Mouse (Mus musculus) lung, embryonic 14.5 days (tissue): ENCODE results near the gene Slc4a2. TPM values are rescaled to one million over a fixed set of nuclear protein-coding genes. Genes with fewer than 3 reads are reported as not detected.

ENCODE experiments used
- ATAC-seq: fragments of 200-750 bp; cut with Nextera tagmentation; 2 replicates; pipeline ENCODE4 v1.8.0; 2017; ENCODE audit warnings: mild to moderate bottlenecking, moderate TSS enrichment, moderate library complexity; ENCODE audit not compliant: insufficient read depth
- DNase-seq: peaks from one replicate; pipeline ENCODE4 v3.0.0-alpha.2; 2015
- H3K27ac ChIP-seq: fragments of 300-500 bp; sonication (generic); 2 replicates; pipeline ENCODE4 v1.5.1; 2014; ENCODE audit warnings: low read depth, mild to moderate bottlenecking, moderate library complexity
- H3K27me3 ChIP-seq: fragments of 300-500 bp; sonication (generic); 2 replicates; pipeline ENCODE4 v1.6.1; 2014; ENCODE audit warnings: low read length, control low read depth; ENCODE audit not compliant: insufficient read depth
- H3K36me3 ChIP-seq: fragments of 300-500 bp; sonication (generic); 2 replicates; pipeline ENCODE4 v1.6.1; 2014; ENCODE audit warnings: control low read depth; ENCODE audit not compliant: insufficient read depth
- H3K4me1 ChIP-seq: fragments of 300-500 bp; sonication (generic); 2 replicates; pipeline ENCODE4 v1.6.1; 2014; ENCODE audit warnings: antibody characterized with exemption, control low read depth; ENCODE audit not compliant: insufficient read depth
- H3K4me2 ChIP-seq: fragments of 300-500 bp; sonication (generic); 2 replicates; pipeline ENCODE4 v1.6.1; 2014; ENCODE audit warnings: mild to moderate bottlenecking
- H3K4me3 ChIP-seq: fragments of 300-500 bp; sonication (generic); 2 replicates; pipeline ENCODE4 v1.5.1; 2014; ENCODE audit warnings: low read depth, low read length
- H3K9ac ChIP-seq: fragments of 300-500 bp; sonication (generic); 2 replicates; pipeline ENCODE4 v1.6.1; 2014
- H3K9me3 ChIP-seq: fragments of 300-500 bp; sonication (generic); 2 replicates; pipeline ENCODE4 v1.6.1; 2016; ENCODE audit warnings: low read depth, low read length, control low read depth
- CTCF ChIP-seq: IDR thresholded peaks from 2 replicates; pipeline ENCODE4 v1.5.1; 2016; ENCODE audit warnings: antibody characterized with exemption, low read depth
- WGBS: fragments of 180-500 bp; shearing (Covaris S2); extraction: QIAGEN DNeasy Blood & Tissue Kit; methylation state at CpG from one replicate; pipeline ENCODE4 v1.1.7; 2014; 5-methylcytosine and 5-hydroxymethylcytosine counted together
- polyA plus RNA-seq: library from polyadenylated mRNA; unstranded; fragments of >200 nt; fragmentation: Nextera tagmentation; extraction: Ambion mirVana; gene quantifications from 2 replicates; pipeline ENCODE4 v1.2.1, GENCODE M21; 2014

The Slc4a2 gene
- polyA plus RNA-seq, 1 experiment from 2014 or later: 35.5 TPM

- H3K9me3 ChIP-seq: no peaks in the 10 kb centered on the region
- ATAC-seq (no peak), DNase-seq (no peak)
- no peak overlapping the region for H3K27ac ChIP-seq
- TF ChIP-seq CTCF: no peak
- 0 out of 2 replicates have a peak, but pooled peaks cover 4% of the 10 kb centered on the region for H3K4me1 ChIP-seq
- no peaks in the 10 kb centered on the region for H3K36me3 ChIP-seq
- peak overlapping the region; percentile 49 for H3K9ac ChIP-seq
- 20% methylated on average over 26 of the region's 26 CpGs for WGBS
- peaks cover 32% of the 10 kb centered on the region for H3K27me3 ChIP-seq
- peak overlapping the region; percentile 47 for H3K4me3 ChIP-seq
- peak overlapping the region; percentile 96 for H3K4me2 ChIP-seq
Observed at GRCm38 (mm10) chr5:24388246-24388915, 35.3 kb upstream of the Slc4a2 start.

- 0 out of 2 replicates have a peak, but pooled peaks cover 4% of the 10 kb centered on the region for H3K4me1 ChIP-seq
- peak; percentile 59 for DNase-seq
Observed at GRCm38 (mm10) chr5:24389011-24389657, 34.5 kb upstream of the Slc4a2 start.

GRCm38 (mm10) chr5:24389658-24390020 is 34.0 kb upstream of the Slc4a2 start:
- TF ChIP-seq CTCF: no peak
- 0 out of 2 replicates have a peak, but pooled peaks cover 4% of the 10 kb centered on the region for H3K4me1 ChIP-seq
- no peaks in the 10 kb centered on the region for H3K36me3 ChIP-seq
- DNase-seq (no peak), ATAC-seq (no peak)
- no peaks in the 10 kb centered on the region for H3K9me3 ChIP-seq
- no peak overlapping the region for H3K27ac ChIP-seq
- peaks cover 32% of the 10 kb centered on the region for H3K27me3 ChIP-seq
- no peak overlapping the region for H3K9ac ChIP-seq
- H3K4me3 ChIP-seq: no peak overlapping the region
- 73% methylated on average over 4 of the region's 4 CpGs for WGBS
- no peak overlapping the region for H3K4me2 ChIP-seq

More at GRCm38 (mm10) chr5:24389011-24389657, 34.5 kb upstream of the Slc4a2 start:
- ATAC-seq: no peak
- Histone ChIP-seq H3K27me3 (peaks cover 32% of the 10 kb centered on the region), H3K4me3 (no peak overlapping the region), H3K9ac (no peak overlapping the region), H3K27ac (no peak overlapping the region), H3K4me2 (no peak overlapping the region), H3K9me3 (no peaks in the 10 kb centered on the region), H3K36me3 (no peaks in the 10 kb centered on the region)
- TF ChIP-seq CTCF: no peak
- 51% methylated on average over 6 of the region's 7 CpGs for WGBS

- Histone ChIP-seq H3K36me3 (no peaks in the 10 kb centered on the region), H3K27ac (no peak within 1 kb of the TSS), H3K4me1 (0 out of 2 replicates have a peak, but pooled peaks cover 4% of the 10 kb centered on the region), H3K27me3 (peaks cover 20% of the 10 kb centered on the region), H3K9me3 (no peaks in the 10 kb centered on the region), H3K9ac (no peak within 1 kb of the TSS), H3K4me3 (no peak within 1 kb of the TSS), H3K4me2 (no peak within 1 kb of the TSS)
- TF ChIP-seq CTCF: no peak
- no peak for ATAC-seq
- 81% methylated on average over 7 of the region's 7 CpGs for WGBS
- no peak for DNase-seq
Observed at GRCm38 (mm10) chr5:24391864-24392263, 31.8 kb upstream of the Slc4a2 start, which contains the start of gene Atg9b. Gene Atg9b, minus strand, starts transcription at chr5:24392143.

GRCm38 (mm10) chr5:24392724-24393123 is 30.9 kb upstream of the Slc4a2 start:
- H3K36me3 ChIP-seq: no peaks in the 10 kb centered on the region
- no peak for TF ChIP-seq CTCF
- 0 out of 2 replicates have a peak, but pooled peaks cover 4% of the 10 kb centered on the region for H3K4me1 ChIP-seq
- no peak overlapping the region for H3K27ac ChIP-seq
- no peak for ATAC-seq
- no peaks in the 10 kb centered on the region for H3K9me3 ChIP-seq
- H3K4me3 ChIP-seq: no peak overlapping the region
- WGBS: 66% methylated on average over 7 of the region's 7 CpGs
- no peak overlapping the region for H3K4me2 ChIP-seq
- no peak overlapping the region for H3K9ac ChIP-seq
- DNase-seq: no peak
- peaks cover 12% of the 10 kb centered on the region for H3K27me3 ChIP-seq

GRCm38 (mm10) chr5:24393392-24393997 is 30.1 kb upstream of the Slc4a2 start, which contains the start of gene Abcb8:
Gene Abcb8, plus strand, starts transcription at chr5:24393663.
- peak within 1 kb of the TSS; percentile 47 for H3K9ac ChIP-seq
- 18% methylated on average over 7 of the region's 7 CpGs for WGBS
- no peaks in the 10 kb centered on the region for H3K9me3 ChIP-seq
- peak; percentile 85 for TF ChIP-seq CTCF
- peak; percentile 87 for DNase-seq
- peak within 1 kb of the TSS; percentile 54 for H3K4me3 ChIP-seq
- ATAC-seq: no peak
- no peaks in the 10 kb centered on the region for H3K4me1 ChIP-seq
- H3K27ac ChIP-seq: peak within 1 kb of the TSS; percentile 65; the same call in 1 of the 2 replicates
- peaks cover 4% of the 10 kb centered on the region for H3K27me3 ChIP-seq
- peak within 1 kb of the TSS; percentile 72 for H3K4me2 ChIP-seq
- no peaks in the 10 kb centered on the region for H3K36me3 ChIP-seq
